Mouse (Mus musculus): ENCODE data around the gene Olfr1393.
A peak's percentile ranks its signal among the peaks of the same experiment; 100 is the strongest.
"Not testable (repeated sequence)": the region's sequence is repeated elsewhere in the genome, so short reads cannot be mapped to it uniquely, and the experiment has no call there.

The Olfr1393 gene

GRCm38 (mm10) chr11:49251380-49251761 is 26.7 kb upstream of the Olfr1393 start:
- no peak for DNase-seq (ENCODE audit: low spot score)

- DNase-seq (ENCODE audit: low spot score), result no peak
These were observed 26.1 kb upstream of the Olfr1393 start for GRCm38 (mm10) chr11:49252048-49252447.

- DNase-seq (ENCODE audit: low spot score), result no peak
These were observed 25.1 kb upstream of the Olfr1393 start for GRCm38 (mm10) chr11:49253035-49253434.

- no peak for DNase-seq (ENCODE audit: low spot score)
These were observed 18.8 kb upstream of the Olfr1393 start for GRCm38 (mm10) chr11:49259296-49259695.

GRCm38 (mm10) chr11:49259829-49260228 is 18.3 kb upstream of the Olfr1393 start:
- no peak for DNase-seq (ENCODE audit: low spot score)

- DNase-seq (ENCODE audit: low spot score), result peak; percentile 44
These were observed 17.3 kb upstream of the Olfr1393 start for GRCm38 (mm10) chr11:49260598-49261312.

- no peak for DNase-seq (ENCODE audit: low spot score)
These were observed 16.7 kb upstream of the Olfr1393 start for GRCm38 (mm10) chr11:49261313-49261855.

- no peak for DNase-seq (ENCODE audit: low spot score)
These were observed 15.8 kb upstream of the Olfr1393 start for GRCm38 (mm10) chr11:49262286-49262685.

- no peak for DNase-seq (ENCODE audit: low spot score)
These were observed 15.0 kb upstream of the Olfr1393 start for GRCm38 (mm10) chr11:49263149-49263548.

GRCm38 (mm10) chr11:49264081-49264480 is 14.0 kb upstream of the Olfr1393 start:
- DNase-seq (ENCODE audit: low spot score), result no peak

GRCm38 (mm10) chr11:49264622-49265021 is 13.5 kb upstream of the Olfr1393 start:
- DNase-seq (ENCODE audit: low spot score), result no peak

GRCm38 (mm10) chr11:49265101-49265500 is 13.0 kb upstream of the Olfr1393 start:
- DNase-seq (ENCODE audit: low spot score), result no peak

- no peak for DNase-seq (ENCODE audit: low spot score)
These were observed 11.4 kb upstream of the Olfr1393 start for GRCm38 (mm10) chr11:49266671-49267070.

- DNase-seq (ENCODE audit: low spot score), result no peak
These were observed 10.8 kb upstream of the Olfr1393 start for GRCm38 (mm10) chr11:49267316-49267715.

- no peak for DNase-seq (ENCODE audit: low spot score)
These were observed 10.0 kb upstream of the Olfr1393 start for GRCm38 (mm10) chr11:49267970-49268579.

- no peak for DNase-seq (ENCODE audit: low spot score)
These were observed 8.3 kb upstream of the Olfr1393 start for GRCm38 (mm10) chr11:49269761-49270160.

GRCm38 (mm10) chr11:49270368-49270767 is 7.7 kb upstream of the Olfr1393 start:
- DNase-seq (ENCODE audit: low spot score), result no peak

GRCm38 (mm10) chr11:49271334-49271733 is 6.8 kb upstream of the Olfr1393 start:
- DNase-seq (ENCODE audit: low spot score), result peak; percentile 46

GRCm38 (mm10) chr11:49273834-49274519 is 4.1 kb upstream of the Olfr1393 start:
- no peak for DNase-seq (ENCODE audit: low spot score)

GRCm38 (mm10) chr11:49284982-49285381 is 6.9 kb downstream of the Olfr1393 start, which contains the start of gene Olfr1392:
Olfr1392 (plus strand) TSS chr11:49285282.
- not testable (repeated sequence) for DNase-seq (ENCODE audit: low spot score)

GRCm38 (mm10) chr11:49287251-49287650 is 9.1 kb downstream of the Olfr1393 start:
- DNase-seq (ENCODE audit: low spot score), result no peak

- no peak for DNase-seq (ENCODE audit: low spot score)
These were observed 14.7 kb downstream of the Olfr1393 start for GRCm38 (mm10) chr11:49292777-49293176.

GRCm38 (mm10) chr11:49304441-49304840 is 26.3 kb downstream of the Olfr1393 start, which contains the start of gene Olfr10:
Olfr10 (plus strand) TSS chr11:49304741.
- DNase-seq (ENCODE audit: low spot score), result no peak

All from ovary, postnatal 14 days (tissue).